Mouse (Mus musculus) embryonic facial prominence, embryonic 12.5 days (tissue): ENCODE measurements around the gene Gm11937. TPM values are rescaled to one million over a fixed set of nuclear protein-coding genes. Genes with fewer than 3 reads are reported as not detected.
"Not testable (repeated sequence)": the region's sequence is repeated elsewhere in the genome, so short reads cannot be mapped to it uniquely, and the experiment has no call there.

Experiments
- ATAC-seq: fragments of 200-750 bp; cut with Nextera tagmentation; 2 replicates; pipeline ENCODE4 v1.8.0; 2017; ENCODE audit not compliant: insufficient number of reproducible peaks, insufficient read depth, low FRiP score, low TSS enrichment
- H3K27ac ChIP-seq: fragments of 300-500 bp; sonication (generic); 2 replicates; pipeline ENCODE4 v1.5.1; 2016; ENCODE audit warnings: mild to moderate bottlenecking
- H3K27me3 ChIP-seq: fragments of 300-500 bp; sonication (generic); 2 replicates; pipeline ENCODE4 v1.6.1; 2016; ENCODE audit warnings: mild to moderate bottlenecking, moderate library complexity
- H3K36me3 ChIP-seq: fragments of 300-500 bp; sonication (generic); 2 replicates; pipeline ENCODE4 v1.6.1; 2016; ENCODE audit warnings: mild to moderate bottlenecking
- H3K4me1 ChIP-seq: fragments of 300-500 bp; sonication (generic); 2 replicates; pipeline ENCODE4 v1.6.1; 2016
- H3K4me2 ChIP-seq: fragments of 300-500 bp; sonication (generic); replicated peaks from 2 replicates; pipeline ENCODE4 v1.6.1; 2016; ENCODE audit warnings: mild to moderate bottlenecking, moderate library complexity
- H3K4me3 ChIP-seq: fragments of 300-500 bp; sonication (generic); 2 replicates; pipeline ENCODE4 v1.5.1; 2016; ENCODE audit warnings: mild to moderate bottlenecking
- H3K9ac ChIP-seq: fragments of 300-500 bp; sonication (generic); 2 replicates; pipeline ENCODE4 v1.6.1; 2016; ENCODE audit warnings: mild to moderate bottlenecking, moderate library complexity
- H3K9me3 ChIP-seq: fragments of 300-500 bp; sonication (generic); 2 replicates; pipeline ENCODE4 v1.6.1; 2016; ENCODE audit warnings: mild to moderate bottlenecking, moderate library complexity
- WGBS: fragments of 180-500 bp; shearing (Covaris S2); methylation state at CpG from one replicate; pipeline ENCODE4 v1.1.7; 2016; 5-methylcytosine and 5-hydroxymethylcytosine counted together
- polyA plus RNA-seq: library from polyadenylated mRNA; unstranded; fragments of >200 nt; fragmentation: Nextera tagmentation; extraction: Ambion mirVana; gene quantifications from 2 replicates; pipeline ENCODE4 v1.2.1, GENCODE M21; 2016

Gene Gm11937
- polyA plus RNA-seq: not detected in 2 replicates

GRCm38 (mm10) chr11:99610089-99610488, at the start of gene Gm11937:
Gene Gm11937 (minus strand): TSS chr11:99610189.
- H3K9me3 ChIP-seq, H3K4me2 ChIP-seq, H3K27me3 ChIP-seq, H3K4me1 ChIP-seq, H3K36me3 ChIP-seq, H3K27ac ChIP-seq, ATAC-seq, H3K4me3 ChIP-seq, H3K9ac ChIP-seq: not testable (repeated sequence)
- 74% methylated on average over 1 of the region's 2 CpGs for WGBS

- ATAC-seq: no peak
- H3K4me2 ChIP-seq: no peak overlapping the region
- 0 out of 2 replicates have a peak, but pooled peaks cover 2% of the 10 kb centered on the region for H3K9me3 ChIP-seq
- H3K4me1 ChIP-seq: no peaks in the 10 kb centered on the region
- no peak overlapping the region for H3K9ac ChIP-seq
- H3K27me3 ChIP-seq: no peaks in the 10 kb centered on the region
- 77% methylated on average over 4 of the region's 4 CpGs for WGBS
- no peak overlapping the region for H3K27ac ChIP-seq
- no peaks in the 10 kb centered on the region for H3K36me3 ChIP-seq
- H3K4me3 ChIP-seq: no peak overlapping the region
Observed at GRCm38 (mm10) chr11:99659256-99659655, 49.3 kb upstream of the Gm11937 start.

GRCm38 (mm10) chr11:99658467-99659010, 48.5 kb upstream of the Gm11937 start, which contains the start of gene Gm11563:
Gene Gm11563 (minus strand): TSS chr11:99658960.
- H3K4me3 ChIP-seq, H3K27ac ChIP-seq, H3K4me2 ChIP-seq, H3K9ac ChIP-seq, H3K4me1 ChIP-seq, H3K9me3 ChIP-seq, H3K27me3 ChIP-seq, ATAC-seq, H3K36me3 ChIP-seq: not testable (repeated sequence)
- WGBS: 52% methylated on average over 10 of the region's 10 CpGs

GRCm38 (mm10) chr11:99657051-99657450, 47.1 kb upstream of the Gm11937 start:
- no peak overlapping the region for H3K27ac ChIP-seq
- no peak for ATAC-seq
- H3K9me3 ChIP-seq: 0 out of 2 replicates have a peak, but pooled peaks cover 2% of the 10 kb centered on the region
- no peaks in the 10 kb centered on the region for H3K36me3 ChIP-seq
- no peak overlapping the region for H3K4me2 ChIP-seq
- no peak overlapping the region for H3K9ac ChIP-seq
- no peaks in the 10 kb centered on the region for H3K4me1 ChIP-seq
- WGBS: 50% methylated on average over 5 of the region's 5 CpGs
- H3K4me3 ChIP-seq: no peak overlapping the region
- no peaks in the 10 kb centered on the region for H3K27me3 ChIP-seq

- H3K4me1 ChIP-seq: no peaks in the 10 kb centered on the region
- no peak within 1 kb of the TSS for H3K9ac ChIP-seq
- H3K27ac ChIP-seq: no peak within 1 kb of the TSS
- H3K36me3 ChIP-seq: no peaks in the 10 kb centered on the region
- H3K9me3 ChIP-seq: no peaks in the 10 kb centered on the region
- H3K4me3 ChIP-seq: no peak within 1 kb of the TSS
- no peak within 1 kb of the TSS for H3K4me2 ChIP-seq
- ATAC-seq: no peak
- H3K27me3 ChIP-seq: no peaks in the 10 kb centered on the region
- WGBS: 87% methylated on average over 2 of the region's 2 CpGs
Observed at GRCm38 (mm10) chr11:99650136-99650535, 40.1 kb upstream of the Gm11937 start, which contains the start of gene Gm11555. Gene Gm11555 (minus strand): TSS chr11:99650236.

GRCm38 (mm10) chr11:99646444-99646843, 36.5 kb upstream of the Gm11937 start:
- H3K9ac ChIP-seq: no peak overlapping the region
- H3K27ac ChIP-seq: no peak overlapping the region
- H3K27me3 ChIP-seq: no peaks in the 10 kb centered on the region
- H3K36me3 ChIP-seq: no peaks in the 10 kb centered on the region
- no peaks in the 10 kb centered on the region for H3K9me3 ChIP-seq
- 79% methylated on average over 15 of the region's 15 CpGs for WGBS
- no peak for ATAC-seq
- no peak overlapping the region for H3K4me2 ChIP-seq
- H3K4me1 ChIP-seq: no peaks in the 10 kb centered on the region
- H3K4me3 ChIP-seq: no peak overlapping the region

GRCm38 (mm10) chr11:99644351-99644750, 34.4 kb upstream of the Gm11937 start:
- H3K4me3 ChIP-seq: no peak overlapping the region
- H3K4me2 ChIP-seq: no peak overlapping the region
- ATAC-seq: no peak
- 0 out of 2 replicates have a peak, but pooled peaks cover 3% of the 10 kb centered on the region for H3K4me1 ChIP-seq
- no peak overlapping the region for H3K9ac ChIP-seq
- no peaks in the 10 kb centered on the region for H3K27me3 ChIP-seq
- no peaks in the 10 kb centered on the region for H3K9me3 ChIP-seq
- 74% methylated on average over 3 of the region's 3 CpGs for whole genome bisulfite sequencing
- H3K36me3 ChIP-seq: no peaks in the 10 kb centered on the region
- H3K27ac ChIP-seq: no peak overlapping the region

GRCm38 (mm10) chr11:99643635-99644139, 33.7 kb upstream of the Gm11937 start, which contains the start of gene Krtap4-7:
Gene Krtap4-7 (minus strand): TSS chr11:99644089.
- H3K4me2 ChIP-seq, H3K4me3 ChIP-seq, H3K9ac ChIP-seq, H3K4me1 ChIP-seq, H3K27me3 ChIP-seq, ATAC-seq, H3K27ac ChIP-seq, H3K9me3 ChIP-seq, H3K36me3 ChIP-seq: not testable (repeated sequence)
- 84% methylated on average over 9 of the region's 9 CpGs for WGBS

- 23% methylated on average over 1 of the region's 1 CpGs for WGBS
- Histone ChIP-seq H3K4me1 (0 out of 2 replicates have a peak, but pooled peaks cover 3% of the 10 kb centered on the region), H3K4me3 (no peak overlapping the region), H3K9ac (no peak overlapping the region), H3K27me3 (no peaks in the 10 kb centered on the region), H3K36me3 (no peaks in the 10 kb centered on the region), H3K27ac (no peak overlapping the region), H3K4me2 (no peak overlapping the region), H3K9me3 (no peaks in the 10 kb centered on the region)
- no peak for ATAC-seq
Observed at GRCm38 (mm10) chr11:99640926-99641325, 30.9 kb upstream of the Gm11937 start.

- Histone ChIP-seq H3K36me3 (no peaks in the 10 kb centered on the region), H3K27ac (no peak overlapping the region), H3K9ac (no peak overlapping the region), H3K4me1 (0 out of 2 replicates have a peak, but pooled peaks cover 3% of the 10 kb centered on the region), H3K4me3 (no peak overlapping the region), H3K4me2 (no peak overlapping the region), H3K27me3 (no peaks in the 10 kb centered on the region; the same call in 1 of the 2 replicates), H3K9me3 (no peaks in the 10 kb centered on the region)
- no peak for ATAC-seq
- 70% methylated on average over 1 of the region's 1 CpGs for WGBS
Observed at GRCm38 (mm10) chr11:99637086-99637485, 27.1 kb upstream of the Gm11937 start.

- H3K4me3 ChIP-seq: no peak within 1 kb of the TSS
- H3K4me1 ChIP-seq: no peaks in the 10 kb centered on the region
- ATAC-seq: no peak
- H3K9ac ChIP-seq: no peak within 1 kb of the TSS
- WGBS: 36% methylated on average over 8 of the region's 8 CpGs
- no peaks in the 10 kb centered on the region for H3K9me3 ChIP-seq
- H3K27ac ChIP-seq: no peak within 1 kb of the TSS
- H3K36me3 ChIP-seq: no peaks in the 10 kb centered on the region
- H3K27me3 ChIP-seq: no peaks in the 10 kb centered on the region; the same call in 1 of the 2 replicates
- H3K4me2 ChIP-seq: no peak within 1 kb of the TSS
Observed at GRCm38 (mm10) chr11:99634653-99635134, 24.7 kb upstream of the Gm11937 start, which contains the start of gene Krtap4-2. Gene Krtap4-2 (minus strand): TSS chr11:99635084.

- Histone ChIP-seq H3K4me1 (no peaks in the 10 kb centered on the region), H3K4me3 (no peak overlapping the region), H3K27ac (no peak overlapping the region), H3K9ac (no peak overlapping the region), H3K36me3 (no peaks in the 10 kb centered on the region), H3K27me3 (no peaks in the 10 kb centered on the region; the same call in 1 of the 2 replicates), H3K9me3 (no peaks in the 10 kb centered on the region), H3K4me2 (no peak overlapping the region)
- no peak for ATAC-seq
- 64% methylated on average over 2 of the region's 2 CpGs for WGBS
Observed at GRCm38 (mm10) chr11:99633293-99633692, 23.3 kb upstream of the Gm11937 start.
